Mouse (Mus musculus): ENCODE measurements around the gene Zfp11.
"Not testable (repeated sequence)": the region's sequence is repeated elsewhere in the genome, so short reads cannot be mapped to it uniquely, and the experiment has no call there.

Zfp11 gene

DNA sequence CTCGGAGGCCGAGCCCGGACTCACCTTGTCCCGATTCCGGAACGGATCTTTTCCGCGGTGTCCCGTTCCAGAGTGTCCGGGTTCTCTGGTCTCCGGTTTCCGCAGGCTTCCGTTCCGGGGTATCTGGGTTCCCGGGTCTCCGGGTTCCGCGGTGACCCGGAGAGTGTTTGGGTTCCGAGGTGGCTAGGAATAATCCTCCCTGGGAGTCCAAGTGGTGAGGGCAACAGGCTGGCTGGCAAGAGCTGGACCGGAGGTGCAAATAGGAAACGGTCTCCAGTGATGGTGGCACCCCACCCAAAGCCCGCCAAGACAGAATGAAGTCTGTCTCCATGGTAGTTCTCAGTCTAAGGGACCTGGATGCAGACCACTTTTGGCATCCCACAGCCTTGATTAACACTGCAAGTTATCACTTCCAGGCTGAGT, at the start of gene Zfp11:
Gene Zfp11 (minus strand): TSS at position 64 of the 423 bp plus-strand sequence.
- peak; percentile 47 for DNase-seq (ENCODE audit: low spot score)

DNA sequence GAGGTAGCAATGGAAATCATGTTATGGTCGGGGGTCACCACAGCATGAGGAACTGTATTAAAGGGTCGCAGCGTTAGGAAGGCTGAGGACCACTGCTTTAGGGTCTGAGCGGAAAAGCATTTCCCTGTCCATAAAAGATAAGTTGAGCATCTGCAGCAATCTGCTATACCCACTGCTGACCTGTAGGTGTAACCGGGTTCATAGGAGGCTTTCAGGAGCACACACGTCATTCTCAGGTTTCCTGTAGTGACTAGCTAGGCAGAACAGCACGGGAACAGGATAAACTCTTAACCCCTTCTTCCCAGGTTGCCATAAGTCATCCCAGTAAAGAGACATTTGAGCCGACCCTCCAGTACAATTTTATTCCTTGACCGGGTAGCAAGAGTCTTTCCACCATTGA, 47.1 kb upstream of the Zfp11 start:
- DNase-seq (ENCODE audit: low spot score): no peak

DNA sequence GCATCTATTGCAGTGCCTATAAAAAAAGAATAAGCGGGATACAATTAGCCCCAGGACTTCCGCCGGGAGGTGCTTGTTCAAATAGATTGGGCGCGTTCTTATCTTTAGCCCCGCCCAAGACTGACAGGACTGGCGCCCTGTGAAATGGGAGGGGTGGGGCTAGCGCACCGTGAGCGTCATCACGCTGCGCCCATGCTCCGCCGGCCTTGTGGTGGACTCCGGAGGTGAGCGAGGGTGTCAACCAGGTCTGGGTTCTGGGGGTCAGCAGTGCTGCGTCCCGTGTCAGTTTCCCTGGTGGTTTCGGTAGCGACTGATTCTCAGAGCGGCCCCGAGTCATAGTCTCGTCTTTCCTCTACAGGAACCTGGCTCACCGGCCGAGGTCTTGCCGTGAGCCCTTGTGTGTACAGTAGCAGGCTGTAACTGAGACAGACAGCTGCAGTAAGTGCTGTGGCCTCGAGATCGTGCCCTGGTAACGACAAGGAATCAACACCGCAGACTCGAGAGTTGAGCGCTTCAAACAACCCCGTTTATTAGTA, 45.5 kb upstream of the Zfp11 start, which contains the start of gene Mrps17:
Gene Mrps17 (plus strand): TSS at position 172 of the 536 bp plus-strand sequence.
- DNase-seq (ENCODE audit: low spot score): peak; percentile 86

DNA sequence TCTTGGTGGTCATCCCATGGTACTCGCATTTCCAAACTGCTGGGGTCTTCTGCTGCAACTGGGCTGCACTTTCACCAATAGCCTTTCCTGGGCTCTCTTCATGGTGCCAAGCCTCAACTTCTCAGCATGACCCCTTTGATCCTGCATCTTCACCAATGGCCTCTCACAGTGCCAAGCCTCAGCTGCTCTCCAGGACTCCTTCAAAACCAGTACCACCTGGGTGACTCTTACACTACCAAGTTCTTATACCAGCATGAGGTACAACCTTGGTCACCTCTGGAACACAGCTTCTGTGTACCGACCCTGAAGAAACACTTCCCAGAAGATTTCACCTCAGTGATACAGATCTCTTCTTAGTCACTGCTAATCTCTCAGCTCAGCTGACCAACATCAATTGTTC, 38.5 kb upstream of the Zfp11 start, which contains the start of gene Sept14:
Gene Sept14 (minus strand): TSS at position 101 of the 400 bp plus-strand sequence.
- DNase-seq (ENCODE audit: low spot score): no peak

DNA sequence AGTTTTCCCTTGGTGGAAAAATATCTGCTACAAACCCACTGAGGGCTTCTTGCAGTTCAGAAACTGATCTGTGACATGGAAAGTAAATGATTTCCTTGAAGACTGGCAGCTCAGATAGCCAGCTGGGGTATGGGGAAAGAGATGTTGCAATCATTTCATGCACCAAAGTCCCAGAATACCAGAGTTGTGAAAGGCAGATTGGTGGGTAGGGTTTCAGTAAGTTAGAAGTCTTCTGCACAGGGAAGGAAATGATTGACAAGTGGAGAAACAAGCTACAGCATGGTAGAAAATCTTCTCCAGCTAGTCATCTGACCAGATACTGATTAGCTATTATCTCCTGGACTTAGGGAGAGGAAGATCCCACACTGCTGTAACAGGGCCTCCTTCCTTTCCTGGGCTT, 33.5 kb upstream of the Zfp11 start:
- DNase-seq (ENCODE audit: low spot score): no peak

DNA sequence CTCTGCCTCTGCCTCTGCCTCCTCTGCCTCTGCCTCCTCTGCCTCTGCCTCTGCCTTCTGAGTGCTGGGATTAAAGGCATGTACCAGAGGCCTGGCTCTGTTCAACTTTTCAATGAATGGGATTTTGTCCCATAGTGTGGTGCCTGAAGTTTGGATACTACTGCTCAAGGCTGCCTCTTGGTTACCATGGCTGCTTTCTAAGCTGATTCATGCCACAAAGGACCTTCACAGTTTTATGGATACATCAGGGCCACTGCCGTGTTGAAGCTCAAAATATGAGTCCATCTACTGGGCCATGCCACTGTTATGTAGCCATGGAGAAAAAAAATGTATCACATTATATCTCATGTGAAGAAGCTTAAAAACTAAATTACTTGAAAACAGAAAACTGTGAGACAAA, 31.8 kb upstream of the Zfp11 start:
- DNase-seq (ENCODE audit: low spot score): no peak

DNA sequence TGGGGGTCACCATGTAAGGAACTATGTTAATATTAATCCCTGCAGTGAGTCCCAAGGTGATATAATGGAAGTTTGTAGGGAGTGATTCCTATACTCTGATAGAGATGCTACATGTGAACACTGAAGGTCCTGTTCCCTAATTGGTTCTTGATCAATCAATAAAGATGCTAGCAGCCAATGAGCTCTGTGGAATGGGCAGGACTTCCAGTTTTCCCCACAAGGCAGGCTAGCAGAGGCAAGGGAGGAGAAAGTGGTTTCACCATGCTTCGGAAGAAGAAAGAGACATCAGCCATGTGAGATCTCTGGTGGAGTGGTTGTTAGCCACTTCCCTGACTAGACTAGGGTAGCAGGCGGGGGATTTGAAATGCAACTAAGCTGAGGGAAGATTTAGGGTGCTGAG, 30.6 kb upstream of the Zfp11 start:
- no peak for DNase-seq (ENCODE audit: low spot score)

DNA sequence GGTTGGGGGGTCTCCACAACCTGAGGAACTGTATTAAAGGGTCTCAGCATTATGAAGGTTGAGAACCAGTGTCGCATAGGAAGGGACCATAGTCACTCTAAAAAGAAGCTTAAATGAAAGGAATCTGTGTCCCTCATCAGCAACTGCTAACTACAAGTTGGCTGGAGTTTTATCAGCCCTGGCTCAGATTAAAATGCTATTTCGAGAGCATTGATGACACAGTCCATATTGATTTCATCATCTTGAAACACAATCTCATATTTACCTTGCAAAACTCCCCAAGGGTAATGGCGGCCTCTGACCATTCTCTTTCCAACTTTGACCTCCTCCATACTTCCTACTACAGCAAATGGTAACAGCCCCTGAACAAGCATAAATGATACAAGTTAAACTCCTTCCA, 20.6 kb upstream of the Zfp11 start:
- no peak for DNase-seq (ENCODE audit: low spot score)

DNA sequence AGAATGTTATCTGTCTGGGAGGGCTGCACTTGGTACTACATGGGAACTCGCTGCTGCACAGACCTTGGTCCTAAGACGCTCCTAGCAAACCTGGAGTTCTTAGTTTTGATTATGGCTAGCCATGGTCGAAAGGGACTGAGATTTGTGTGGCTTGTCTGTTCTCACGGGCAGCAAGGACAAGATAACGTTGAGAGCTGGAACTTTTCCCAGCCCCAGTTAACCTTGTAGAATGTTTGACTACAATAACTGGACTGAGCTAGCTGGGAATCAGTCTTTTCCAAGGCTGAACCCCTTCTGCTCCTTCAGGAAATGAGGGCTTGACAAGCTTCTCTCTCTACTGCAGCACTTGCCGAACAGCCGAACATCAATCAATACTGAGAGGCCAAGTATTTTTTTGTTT, 17.7 kb upstream of the Zfp11 start:
- no peak for DNase-seq (ENCODE audit: low spot score)

DNA sequence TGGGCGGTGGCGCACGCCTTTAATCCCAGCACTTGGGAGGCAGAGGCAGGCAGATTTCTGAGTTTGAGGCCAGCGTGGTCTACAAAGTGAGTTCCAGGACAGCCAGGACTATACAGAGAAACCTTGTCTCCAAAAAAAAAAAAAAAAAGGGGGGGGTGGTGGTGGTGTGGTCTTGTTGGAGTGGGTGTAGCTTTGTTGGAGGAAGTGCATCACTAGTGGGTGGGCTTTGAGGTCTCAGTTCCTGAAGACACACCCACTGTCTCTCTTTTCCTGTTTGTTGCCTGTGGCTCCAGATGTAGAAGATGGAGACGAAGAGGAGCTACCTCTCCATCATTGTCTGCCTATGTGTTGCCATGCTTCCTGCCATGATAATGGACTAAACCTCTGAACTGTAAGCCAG, 15.2 kb upstream of the Zfp11 start:
- not testable (repeated sequence) for DNase-seq (ENCODE audit: low spot score)

DNA sequence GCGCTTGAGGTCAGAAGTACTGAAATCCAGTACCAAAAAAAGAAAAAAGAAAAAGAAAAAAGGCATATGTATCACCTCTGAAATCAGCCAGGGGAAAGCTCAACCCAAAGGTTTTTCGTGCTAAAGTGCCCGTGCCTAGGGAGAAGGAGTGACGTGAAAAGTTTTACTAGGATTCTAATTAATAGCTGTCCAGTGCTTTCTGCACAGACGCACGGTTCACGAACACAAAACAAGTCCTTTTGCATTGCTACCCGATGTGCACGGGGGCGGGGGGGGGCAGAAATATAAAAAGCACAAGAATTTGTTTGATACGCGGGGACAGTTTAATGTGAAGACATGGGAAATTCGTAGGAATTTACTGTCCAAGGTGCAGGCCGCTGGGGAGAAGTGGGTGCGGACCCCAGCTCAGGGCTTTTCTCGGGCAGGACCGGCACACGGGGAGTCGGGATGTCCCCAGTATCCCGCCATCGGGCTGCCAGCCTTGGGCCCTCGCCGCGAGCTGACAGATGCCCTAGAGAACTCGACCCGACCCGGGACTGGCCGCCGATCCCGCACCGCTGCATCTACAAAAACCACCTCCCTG, 355 bp downstream of the Zfp11 start:
- DNase-seq (ENCODE audit: low spot score): no peak

DNA sequence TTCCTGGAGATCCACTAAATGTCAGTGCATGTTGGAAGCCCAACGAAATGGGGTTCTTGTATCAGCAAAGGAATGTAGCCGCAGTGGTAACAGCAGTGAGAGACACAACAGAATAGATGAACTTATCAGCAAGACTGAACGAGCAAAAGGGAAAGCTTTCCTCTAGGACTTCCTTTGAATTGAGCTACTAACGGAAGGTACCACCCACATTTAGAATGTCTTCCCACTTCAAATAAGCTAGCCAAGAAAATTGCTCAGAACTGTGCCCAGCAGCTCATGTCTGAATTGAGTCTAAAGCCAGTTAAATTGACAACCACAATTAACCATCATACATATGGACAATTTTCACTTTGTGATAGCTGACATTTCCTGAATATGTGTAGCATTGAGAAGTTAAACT, 2.0 kb downstream of the Zfp11 start:
- DNase-seq (ENCODE audit: low spot score): no peak

DNA sequence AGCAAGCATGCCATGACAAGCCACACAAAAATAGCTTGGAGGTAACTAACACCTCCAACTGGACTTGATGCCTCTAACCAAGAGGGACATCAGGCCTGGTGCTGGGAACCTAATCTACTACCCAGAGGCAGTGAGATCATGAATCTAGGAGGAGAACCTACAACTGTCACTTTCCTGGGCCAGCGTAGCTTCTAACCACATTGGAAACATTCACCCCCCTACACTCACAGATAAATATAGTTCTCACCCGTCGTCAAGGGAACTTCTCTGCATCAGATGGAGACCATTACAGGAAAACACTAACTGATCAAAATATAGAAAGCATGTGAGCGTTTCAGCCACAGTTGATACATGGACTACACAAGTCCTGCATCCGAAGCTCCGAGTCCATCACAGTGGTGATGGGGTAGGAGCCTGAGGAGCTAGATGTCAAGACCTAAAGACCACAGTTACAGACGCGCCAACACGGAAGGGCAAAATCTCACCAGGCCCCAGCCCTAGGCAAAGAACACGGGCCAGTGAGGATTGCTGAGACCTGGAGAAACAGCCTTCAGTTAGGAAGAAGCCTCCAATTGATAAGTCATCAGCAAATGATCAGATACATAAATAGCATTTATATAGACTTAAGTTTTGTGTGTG, 3.5 kb downstream of the Zfp11 start:
- no peak for DNase-seq (ENCODE audit: low spot score)

DNA sequence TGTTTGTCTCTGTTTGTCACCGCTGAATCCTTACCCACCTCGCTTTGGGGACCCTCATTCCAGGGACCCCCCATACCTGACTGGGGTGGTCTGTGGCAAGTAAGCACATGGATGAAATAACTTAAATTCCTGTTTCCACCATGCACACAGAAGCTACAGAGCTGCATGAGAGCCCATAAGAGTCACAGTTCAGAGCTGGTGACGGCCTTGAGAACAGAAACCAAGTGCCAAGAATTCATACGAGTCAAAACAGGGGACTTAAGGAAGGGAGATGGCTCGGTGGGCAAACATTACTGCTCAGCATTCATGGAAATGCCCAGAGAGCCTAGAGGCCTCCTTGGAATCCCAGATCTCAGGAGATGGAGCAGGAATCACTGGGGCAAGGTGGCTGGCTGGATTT, 5.8 kb downstream of the Zfp11 start:
- no peak for DNase-seq (ENCODE audit: low spot score)

DNA sequence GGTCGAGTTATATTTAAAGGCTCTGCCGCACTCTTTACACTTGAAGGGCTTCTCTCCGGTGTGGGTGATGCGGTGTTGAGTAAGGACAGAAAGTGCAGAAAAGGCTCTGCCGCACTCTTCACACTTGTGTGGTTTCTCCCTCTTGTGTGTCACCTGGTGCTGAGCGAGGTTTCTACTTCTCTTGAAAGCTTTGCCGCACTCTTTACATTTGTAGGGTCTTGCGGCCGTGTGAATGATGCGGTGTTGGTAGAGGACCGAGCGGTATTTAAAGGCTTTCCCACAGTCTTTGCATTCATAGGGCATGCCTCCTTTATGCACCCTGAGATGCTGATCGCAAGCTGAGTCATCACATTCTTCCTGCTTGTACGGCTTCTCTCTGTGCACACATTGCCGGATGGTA, 12.0 kb downstream of the Zfp11 start:
- DNase-seq (ENCODE audit: low spot score): no peak

DNA sequence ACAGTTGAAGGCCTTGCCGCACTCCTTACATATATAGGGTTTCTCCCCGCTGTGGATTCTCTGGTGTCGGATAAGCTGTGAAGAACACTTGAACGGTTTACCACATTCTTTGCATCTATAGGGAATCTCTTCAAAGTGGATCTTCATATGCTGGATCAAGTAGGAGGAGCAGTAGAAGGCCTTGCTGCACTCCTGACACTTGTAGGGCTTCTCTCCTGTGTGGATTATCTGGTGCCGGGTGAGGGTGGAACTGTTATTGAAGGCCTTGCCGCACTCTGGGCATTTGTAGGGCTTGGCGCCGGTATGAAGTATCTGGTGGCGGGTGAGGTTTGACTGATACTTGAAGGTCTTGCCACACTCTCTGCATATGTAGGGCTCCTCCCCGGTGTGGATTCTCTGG, 12.9 kb downstream of the Zfp11 start:
- no peak for DNase-seq (ENCODE audit: low spot score)

DNA sequence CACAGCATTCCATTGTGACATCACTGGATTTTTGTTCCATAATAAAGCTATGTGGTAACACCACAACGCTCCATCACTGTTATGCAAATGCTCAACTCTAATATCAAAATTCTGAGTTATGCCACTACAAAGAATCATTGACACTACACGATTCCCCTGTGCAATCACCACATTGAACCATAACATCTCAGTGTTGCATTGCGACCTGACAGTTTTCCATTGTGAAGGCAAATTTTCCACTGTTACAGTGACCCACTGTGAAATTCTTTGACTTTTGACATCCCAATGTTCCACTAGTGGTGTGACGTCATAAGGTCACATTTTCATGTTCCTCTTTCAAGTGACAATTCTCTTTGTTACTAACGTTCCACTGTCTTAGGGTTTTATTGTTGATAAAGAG, 19.0 kb downstream of the Zfp11 start:
- DNase-seq (ENCODE audit: low spot score): no peak

DNA sequence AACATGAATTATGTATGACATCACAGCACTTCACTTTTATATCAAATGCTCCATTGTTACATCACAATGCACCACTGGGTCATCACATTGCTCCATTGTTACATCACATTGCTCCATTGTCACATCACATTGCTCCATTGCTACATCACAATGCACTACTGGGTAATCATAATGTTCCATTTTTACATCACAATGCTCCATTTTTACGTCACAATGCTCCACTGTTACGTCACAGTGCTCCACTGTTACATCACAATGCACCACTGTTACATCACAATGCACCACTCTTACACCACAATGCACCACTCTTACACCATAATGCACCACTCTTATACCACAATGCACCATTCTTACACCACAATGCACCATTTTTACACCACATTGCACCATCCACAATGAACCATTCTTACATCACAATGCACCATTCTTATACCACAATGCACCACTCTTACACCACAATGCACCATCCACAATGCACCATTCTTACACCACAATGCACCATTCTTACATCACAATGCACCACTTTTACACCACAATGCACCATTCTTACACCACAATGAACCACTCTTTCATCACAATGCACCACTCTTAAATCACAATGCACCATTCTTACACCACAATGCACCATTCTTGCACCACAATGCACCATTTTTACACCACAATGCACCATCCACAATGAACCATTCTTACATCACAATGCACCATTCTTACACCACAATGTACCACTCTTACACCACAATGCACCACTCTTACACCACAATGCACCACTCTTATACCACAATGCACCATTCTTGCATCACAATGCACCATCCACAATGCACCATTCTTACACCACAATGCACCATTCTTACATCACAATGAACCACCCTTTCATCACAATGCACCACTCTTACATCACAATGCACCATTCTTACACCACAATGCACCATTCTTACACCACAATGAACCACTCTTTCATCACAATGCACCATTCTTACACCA, 37.3 kb downstream of the Zfp11 start:
- DNase-seq (ENCODE audit: low spot score): not testable (repeated sequence)

DNA sequence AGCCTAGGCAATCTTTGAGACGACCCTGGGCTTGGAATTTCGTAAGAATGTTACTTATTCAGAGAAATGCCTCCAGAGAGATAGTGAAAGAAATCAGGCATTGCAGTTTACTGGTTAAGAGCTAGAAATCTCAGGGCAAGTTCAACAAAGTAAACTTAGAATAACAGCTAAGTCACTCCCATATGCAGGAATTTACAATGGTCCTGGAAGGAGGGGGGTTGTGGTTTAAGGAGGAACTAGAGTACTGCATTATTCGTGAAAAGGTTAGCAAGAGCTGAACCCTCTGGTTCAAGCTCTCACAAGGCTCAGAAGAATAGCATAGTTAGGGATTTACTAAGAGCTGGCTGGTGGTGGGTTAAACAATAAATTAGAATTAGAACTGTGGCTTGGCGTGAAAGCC, 43.3 kb downstream of the Zfp11 start:
- DNase-seq (ENCODE audit: low spot score): not testable (repeated sequence)

DNA sequence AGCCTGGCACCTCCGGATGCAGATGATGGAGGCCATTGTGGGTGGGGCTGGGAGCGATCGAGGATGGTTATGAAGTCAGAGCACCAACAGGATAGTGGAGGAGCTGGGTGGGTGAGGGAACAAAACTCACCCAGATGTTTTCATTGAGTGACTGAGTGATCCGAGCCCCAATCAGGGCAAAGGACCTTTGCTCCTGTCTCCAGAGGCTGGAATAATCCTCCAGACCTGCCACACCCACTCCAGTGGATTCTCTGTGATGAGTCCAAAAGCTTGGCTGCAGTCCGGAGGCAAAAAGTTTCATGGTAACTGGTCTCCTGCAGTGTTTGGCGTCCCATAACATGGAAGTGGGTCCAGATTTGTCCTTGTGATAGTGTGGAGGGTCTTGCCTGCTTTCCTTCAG, 43.8 kb downstream of the Zfp11 start:
- DNase-seq (ENCODE audit: low spot score): no peak

DNA sequence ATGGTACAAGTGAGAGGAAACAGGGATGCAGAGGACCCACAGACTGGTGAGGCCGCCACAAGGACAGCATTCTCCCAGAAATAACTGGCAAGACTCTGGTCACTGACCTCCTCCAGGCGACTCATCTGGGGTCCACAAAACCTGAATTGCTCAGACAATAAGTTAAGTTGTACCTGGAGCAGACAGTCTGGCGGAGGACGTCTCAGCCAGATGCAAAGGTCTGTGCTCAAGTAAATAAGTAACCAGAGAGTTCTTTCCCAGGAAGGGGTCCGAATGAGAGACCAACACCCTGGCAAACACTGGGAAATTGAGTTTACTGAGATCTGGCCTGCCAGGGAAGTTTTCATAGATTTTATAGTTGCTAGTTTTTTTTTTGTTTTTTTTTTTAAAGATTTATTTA, 48.5 kb downstream of the Zfp11 start:
- DNase-seq (ENCODE audit: low spot score): no peak

DNA sequence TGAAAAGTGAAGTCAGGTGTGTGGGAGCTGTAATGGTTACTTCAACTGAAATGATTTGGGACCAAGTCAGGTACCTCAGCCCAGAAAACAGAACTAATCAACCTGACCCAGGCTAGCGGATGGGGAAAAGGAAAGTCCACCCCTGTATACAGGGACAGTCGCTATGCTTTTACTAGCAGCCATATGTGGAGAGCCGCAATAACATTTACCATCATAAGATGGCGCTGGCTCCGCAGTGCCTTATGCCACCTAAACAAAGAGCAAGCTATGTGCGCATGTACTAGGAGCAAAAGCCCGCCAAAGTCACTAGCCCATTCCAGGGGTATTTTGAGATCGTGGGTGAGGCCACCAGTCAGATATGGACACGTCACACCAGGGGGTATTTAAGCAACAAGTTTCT, 49.3 kb downstream of the Zfp11 start:
- not testable (repeated sequence) for DNase-seq (ENCODE audit: low spot score)

DNA sequence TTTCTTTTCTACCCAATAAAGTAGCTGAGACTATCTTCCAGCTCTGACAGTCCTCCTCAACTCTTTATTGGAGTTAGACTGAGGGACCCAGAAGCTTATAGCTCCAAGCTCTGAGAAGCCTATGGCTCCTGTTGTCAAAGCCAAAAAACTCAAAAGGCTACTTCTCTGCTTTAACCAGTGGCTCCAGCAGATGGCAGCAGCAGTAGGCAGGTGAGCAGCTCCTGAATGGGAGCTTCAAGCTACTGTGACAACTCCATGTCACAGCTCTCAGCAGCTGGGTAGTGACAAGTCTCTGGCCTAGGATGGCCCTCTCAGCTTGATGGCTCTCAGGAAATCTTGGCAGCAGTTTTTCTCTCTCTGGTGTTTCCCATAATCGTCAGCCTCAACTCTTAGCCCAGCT, 58.8 kb downstream of the Zfp11 start:
- DNase-seq (ENCODE audit: low spot score): peak; percentile 8

Data from spleen, adult 12 weeks (tissue).